Mouse (Mus musculus) heart, postnatal 4 days (tissue): ENCODE results near the gene Gm4513. TPM values are rescaled to one million over a fixed set of nuclear protein-coding genes. Genes with fewer than 3 reads are reported as not detected.
"Not testable (repeated sequence)": the region's sequence is repeated elsewhere in the genome, so short reads cannot be mapped to it uniquely, and the experiment has no call there.

ENCODE experiments used
- DNase-seq: peaks from one replicate; pipeline ENCODE4 v3.0.0; 2021
- total RNA-seq, 2 experiments: library from RNA; stranded (reverse); gene quantifications; 2 replicates each; pipeline ENCODE4 v1.2.3; 2021

The Gm4513 gene
- total RNA-seq, result not detected

DNA sequence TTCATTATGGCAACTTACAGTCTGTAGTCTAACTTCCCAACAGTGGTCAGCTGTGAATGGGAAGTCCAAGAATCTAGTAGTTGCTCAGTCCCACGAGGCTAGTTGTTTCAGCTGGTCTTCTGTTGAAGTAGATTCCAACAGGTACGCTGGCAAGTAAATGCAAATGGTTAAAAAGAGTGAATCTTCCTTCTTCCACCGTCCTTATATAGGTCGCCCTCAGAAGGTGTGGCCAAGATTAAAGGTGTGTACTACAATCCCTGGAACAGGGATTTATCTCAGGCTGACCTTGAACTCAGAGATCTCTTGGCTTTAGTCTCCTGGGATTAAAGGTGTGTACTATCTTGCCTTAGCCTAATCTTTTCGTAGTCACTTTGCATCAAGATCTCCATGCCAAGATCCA, at the start of gene Gm4513:
TSS of gene Gm4513 (minus strand) at position 101 of the 400 bp plus-strand sequence.
- DNase-seq, result not testable (repeated sequence)

DNA sequence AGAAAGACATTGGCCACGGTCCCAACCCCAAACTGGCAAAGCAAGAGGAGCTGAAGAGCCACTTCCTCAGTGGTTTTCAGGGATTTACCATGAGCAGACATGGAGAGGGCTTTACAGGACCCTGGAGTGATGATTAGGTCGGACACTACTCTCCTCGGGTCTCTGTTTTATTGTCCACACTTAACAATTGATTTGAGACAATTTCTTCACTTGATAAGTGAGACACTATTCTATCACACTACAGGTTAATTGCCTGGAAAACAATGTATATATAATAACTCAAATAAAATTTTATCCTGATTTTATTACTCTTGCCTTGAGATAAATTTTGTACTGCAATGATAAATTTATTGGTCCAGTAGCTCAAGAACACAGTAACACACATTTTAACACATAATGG, 22.7 kb downstream of the Gm4513 start, which contains the start of gene Gm4141:
TSS of gene Gm4141 (minus strand) at position 101 of the 400 bp plus-strand sequence.
- DNase-seq, result not testable (repeated sequence)

DNA sequence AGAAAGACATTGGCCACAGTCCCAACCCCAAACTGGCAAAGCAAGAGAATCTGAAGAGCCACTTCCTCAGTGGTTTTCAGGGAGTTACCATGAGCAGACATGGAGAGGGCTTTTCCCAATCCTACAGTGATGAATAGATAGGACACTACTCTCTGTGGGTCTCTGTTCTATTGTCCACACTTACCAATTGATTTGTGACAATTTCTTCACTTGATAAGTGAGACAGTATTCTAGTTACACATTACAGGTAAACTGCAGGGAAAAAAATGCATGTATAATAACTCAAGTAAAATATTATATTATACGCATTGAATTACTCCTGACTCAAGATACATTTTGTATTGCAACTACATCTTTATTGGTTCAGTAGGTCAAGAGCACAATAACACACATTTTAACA, 53.2 kb downstream of the Gm4513 start, which contains the start of gene Gm5726:
TSS of gene Gm5726 (minus strand) at position 101 of the 400 bp plus-strand sequence.
- not testable (repeated sequence) for DNase-seq

Other genes starting within 250 kb of the Gm4513 start
- gene Gm5728, start 223.6 kb downstream of the Gm4513 start, total RNA-seq, result not detected
- gene Vmn1r100, start 181.1 kb downstream of the Gm4513 start, total RNA-seq, result not detected
- not detected for gene Vmn1r101, start 156.4 kb downstream of the Gm4513 start, total RNA-seq
- not detected for gene Gm10670, start 124.1 kb downstream of the Gm4513 start, total RNA-seq
- not detected for gene Vmn1r103, start 88.5 kb downstream of the Gm4513 start, total RNA-seq
- gene Vmn1r104, start 65.2 kb downstream of the Gm4513 start, total RNA-seq, result not detected
- not detected for gene Gm5726, start 53.3 kb downstream of the Gm4513 start, total RNA-seq
- gene Gm4141, start 22.8 kb downstream of the Gm4513 start, total RNA-seq, result not detected
- not detected for gene Vmn1r107, start 69.9 kb upstream of the Gm4513 start, total RNA-seq
- not detected for gene Vmn1r111, start 104.2 kb upstream of the Gm4513 start, total RNA-seq
- not detected for gene Gm10668, start 131.6 kb upstream of the Gm4513 start, total RNA-seq
- not detected for gene Vmn1r112, start 172.2 kb upstream of the Gm4513 start, total RNA-seq
- gene Vmn1r113, start 188.3 kb upstream of the Gm4513 start, total RNA-seq, result not detected
- not detected for gene Vmn1r114, start 213.2 kb upstream of the Gm4513 start, total RNA-seq
- not detected for gene Vmn1r115, start 246.0 kb upstream of the Gm4513 start, total RNA-seq